Mouse (Mus musculus): ENCODE data around the gene Olfr850.

Gene Olfr850

GRCm38 (mm10) chr9:19478148-19478547 is at the start of gene Olfr850:
Gene Olfr850, minus strand, starts transcription at chr9:19478248.
- DNase-seq (ENCODE audit: low spot score in 2 of 2), result no peak

- DNase-seq (ENCODE audit: low spot score in 2 of 2), result no peak
Observed at GRCm38 (mm10) chr9:19492995-19493394, 14.9 kb upstream of the Olfr850 start, which contains the start of gene Olfr851. Gene Olfr851, plus strand, starts transcription at chr9:19493295.

- DNase-seq (ENCODE audit: low spot score in 2 of 2), result no peak
Observed at GRCm38 (mm10) chr9:19439966-19440365, 38.1 kb downstream of the Olfr850 start, which contains the start of gene Olfr849. Gene Olfr849, plus strand, starts transcription at chr9:19440266.

Measured in thymus, postnatal 10 days (tissue).